Mouse (Mus musculus) bone marrow macrophage, adult 2 months (primary cell): ENCODE measurements around the gene Gdap1l1. TPM values are rescaled to one million over a fixed set of nuclear protein-coding genes. Genes with fewer than 3 reads are reported as not detected.
"Not testable (repeated sequence)": the region's sequence is repeated elsewhere in the genome, so short reads cannot be mapped to it uniquely, and the experiment has no call there.

Source experiments
- H3K27ac ChIP-seq: 2 replicates; pipeline ENCODE4 v1.5.1; 2012; ENCODE audit warnings: low read depth, low read length; ENCODE audit not compliant: insufficient read depth
- H3K4me1 ChIP-seq: 2 replicates; pipeline ENCODE4 v1.6.1; 2012; ENCODE audit warnings: low read length; ENCODE audit not compliant: control insufficient read depth, insufficient read depth
- H3K4me3 ChIP-seq: 2 replicates; pipeline ENCODE4 v1.5.1; 2012; ENCODE audit warnings: mild to moderate bottlenecking, low read length, moderate library complexity; ENCODE audit not compliant: insufficient read depth
- CTCF ChIP-seq: IDR thresholded peaks from 2 replicates; pipeline ENCODE4 v1.5.1; 2012; ENCODE audit warnings: low read depth, mild to moderate bottlenecking, low read length, moderate library complexity
- POLR2A ChIP-seq: IDR thresholded peaks from 2 replicates; pipeline ENCODE4 v1.6.1; 2012; ENCODE audit warnings: mild to moderate bottlenecking, low read depth, low read length, borderline replicate concordance
- polyA plus RNA-seq: library from polyadenylated mRNA; stranded (reverse); fragments of >200 nt; gene quantifications from 2 replicates; pipeline ENCODE4 v1.2.4, GENCODE M21; 2012; ENCODE audit not compliant: missing spikeins, insufficient read depth, insufficient read length

Gene Gdap1l1
- polyA plus RNA-seq, 1 experiment: 0.63 TPM

DNA sequence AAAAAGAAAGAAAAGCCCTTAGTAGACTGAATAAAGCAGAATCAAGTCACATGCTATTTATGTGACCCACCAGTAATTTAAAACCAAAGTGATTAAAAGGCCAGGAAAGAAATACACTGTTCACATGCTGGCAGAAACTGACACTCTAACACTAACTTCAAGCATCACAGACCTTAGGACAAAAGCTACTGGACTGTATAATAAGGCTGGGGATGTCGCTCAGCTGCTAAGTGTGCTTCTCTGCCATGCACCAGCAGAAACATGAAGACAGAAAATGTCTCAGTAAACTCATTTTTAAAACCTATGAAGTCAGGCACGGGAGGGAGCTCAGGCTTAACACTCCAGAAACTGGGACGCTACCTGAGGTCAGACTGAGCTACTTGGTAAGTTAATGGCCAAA lies 28.1 kb upstream of the Gdap1l1 start:
- TF ChIP-seq CTCF (no peak), POLR2A (no peak)
- H3K4me1 ChIP-seq: peaks cover 10% of the 10 kb centered on the region
- H3K27ac ChIP-seq: no peak overlapping the region
- H3K4me3 ChIP-seq: no peak overlapping the region

DNA sequence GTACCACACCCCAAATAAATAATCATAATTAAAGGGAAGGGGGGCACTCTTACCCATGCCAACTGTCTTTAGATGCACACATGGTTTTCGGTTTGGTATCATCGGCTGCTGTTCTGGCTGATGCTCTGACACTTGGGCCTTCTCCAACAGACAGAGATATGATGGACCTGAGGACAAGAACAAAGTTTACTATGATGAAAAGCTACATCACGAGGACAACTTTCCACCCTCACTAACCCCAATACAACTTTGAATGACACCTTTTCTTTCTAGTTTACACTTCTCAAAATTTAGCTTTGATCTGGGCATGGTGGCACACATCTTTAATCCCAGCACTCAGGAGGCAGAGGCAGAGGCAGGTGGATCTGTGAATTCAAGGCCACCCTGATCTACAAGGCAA lies 26.9 kb upstream of the Gdap1l1 start:
- H3K27ac ChIP-seq, H3K4me3 ChIP-seq: not testable (repeated sequence)
- peaks cover 13% of the 10 kb centered on the region for H3K4me1 ChIP-seq

DNA sequence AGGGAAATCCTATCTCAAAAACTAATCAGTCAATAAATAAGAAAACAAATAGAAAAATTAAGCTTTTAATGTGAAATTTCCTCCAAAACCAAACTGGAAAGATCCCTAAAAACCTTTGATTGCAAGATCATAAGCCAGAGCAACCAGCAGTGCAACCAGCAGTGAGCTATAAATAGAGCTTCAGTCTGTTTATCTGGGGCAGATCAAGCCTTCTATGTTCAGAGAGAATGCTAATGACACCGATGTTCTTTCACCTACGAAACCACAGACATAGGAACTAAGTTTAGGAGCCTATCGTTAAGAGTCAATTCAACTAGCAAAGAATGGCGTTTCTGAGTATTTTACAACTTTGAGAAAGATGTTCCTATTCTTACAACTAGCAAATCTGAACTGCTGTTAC lies 26.4 kb upstream of the Gdap1l1 start:
- no peak overlapping the region for H3K4me3 ChIP-seq

DNA sequence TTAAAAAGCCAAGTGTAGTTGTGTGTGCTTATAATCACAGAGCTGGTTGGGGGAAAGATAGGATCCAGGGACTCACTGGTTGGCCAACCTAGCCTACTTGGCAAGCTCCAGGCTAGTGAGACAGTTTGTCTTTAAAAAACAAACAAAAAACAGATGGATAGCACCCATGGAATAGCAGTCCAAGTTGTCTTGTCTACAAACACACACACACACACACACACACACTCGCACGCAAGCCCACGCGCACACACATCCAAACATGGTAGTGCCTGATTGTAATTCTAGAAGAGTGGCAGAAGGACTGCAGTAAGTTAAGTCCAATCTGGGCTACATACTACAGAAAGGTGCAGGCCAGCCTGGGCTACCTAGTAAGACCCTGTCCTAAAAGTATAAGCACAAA lies 25.9 kb upstream of the Gdap1l1 start:
- Histone ChIP-seq H3K27ac (no peak overlapping the region), H3K4me1 (peaks cover 14% of the 10 kb centered on the region)
- TF ChIP-seq POLR2A (no peak), CTCF (no peak)

More for the DNA sequence above, 26.4 kb upstream of the Gdap1l1 start:
- H3K4me1 ChIP-seq: peaks cover 13% of the 10 kb centered on the region
- TF ChIP-seq POLR2A (no peak), CTCF (no peak)
- no peak overlapping the region for H3K27ac ChIP-seq

DNA sequence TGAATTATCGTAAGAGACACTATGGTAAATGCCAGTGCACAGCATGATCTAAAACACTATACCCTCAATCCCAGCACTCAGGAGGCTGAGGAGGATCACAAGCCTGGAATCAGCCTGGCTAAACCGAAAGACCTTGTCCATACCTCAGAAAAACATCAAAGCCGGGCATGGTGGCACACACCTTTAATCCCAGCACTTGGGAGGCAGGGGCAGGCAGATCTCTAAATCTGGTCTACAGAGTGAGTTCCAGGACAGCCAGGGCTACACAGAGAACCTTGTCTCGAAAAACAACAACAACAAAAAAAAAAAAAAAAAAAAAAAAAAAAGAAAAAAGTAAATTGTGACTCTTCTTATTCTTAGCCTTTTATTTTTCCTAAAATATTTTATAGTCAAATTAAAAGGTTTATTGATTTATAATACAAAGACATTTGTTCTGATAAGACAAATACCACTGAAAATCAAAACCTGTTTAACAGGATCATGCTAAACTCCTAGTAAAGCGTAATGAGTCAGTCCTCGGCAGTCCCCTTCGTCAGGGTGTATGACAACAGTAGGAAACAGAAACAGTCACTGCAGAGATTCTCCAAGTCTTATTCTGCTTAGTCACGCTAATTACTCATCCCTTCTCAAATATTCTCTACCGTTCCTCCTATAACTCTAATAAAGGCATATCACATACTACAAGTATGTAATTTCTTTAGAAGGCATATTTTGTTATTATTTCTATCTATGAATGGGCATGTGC lies 25.3 kb upstream of the Gdap1l1 start:
- Histone ChIP-seq H3K27ac (peak overlapping the region; percentile 9; the same call in 1 of the 2 replicates), H3K4me1 (peaks cover 14% of the 10 kb centered on the region), H3K4me3 (no peak overlapping the region)
- TF ChIP-seq CTCF (no peak), POLR2A (no peak)

More for the DNA sequence above, 25.9 kb upstream of the Gdap1l1 start:
- H3K4me3 ChIP-seq: no peak overlapping the region

DNA sequence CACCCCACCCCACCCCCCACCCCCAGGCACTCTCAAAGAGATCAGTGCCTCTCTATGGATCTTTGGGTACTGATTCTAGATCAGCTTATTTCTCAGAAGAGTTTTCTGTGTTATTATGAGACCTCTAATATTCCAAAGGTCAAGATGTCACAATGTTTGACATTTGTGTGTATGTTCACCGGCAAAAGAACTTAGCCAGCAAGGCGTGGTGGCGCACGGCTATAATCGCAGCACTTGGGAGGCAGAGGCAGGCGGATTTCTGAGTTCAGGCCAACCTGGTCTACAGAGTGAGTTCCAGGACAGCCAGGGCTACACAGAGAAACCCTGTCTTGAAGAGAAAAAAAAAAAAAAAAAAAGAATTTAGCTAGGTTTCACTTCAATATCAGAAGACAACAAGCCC lies 21.2 kb upstream of the Gdap1l1 start:
- Histone ChIP-seq H3K27ac (no peak overlapping the region), H3K4me3 (no peak overlapping the region), H3K4me1 (peaks cover 18% of the 10 kb centered on the region)
- TF ChIP-seq CTCF: no peak
- no peak for TF ChIP-seq POLR2A

DNA sequence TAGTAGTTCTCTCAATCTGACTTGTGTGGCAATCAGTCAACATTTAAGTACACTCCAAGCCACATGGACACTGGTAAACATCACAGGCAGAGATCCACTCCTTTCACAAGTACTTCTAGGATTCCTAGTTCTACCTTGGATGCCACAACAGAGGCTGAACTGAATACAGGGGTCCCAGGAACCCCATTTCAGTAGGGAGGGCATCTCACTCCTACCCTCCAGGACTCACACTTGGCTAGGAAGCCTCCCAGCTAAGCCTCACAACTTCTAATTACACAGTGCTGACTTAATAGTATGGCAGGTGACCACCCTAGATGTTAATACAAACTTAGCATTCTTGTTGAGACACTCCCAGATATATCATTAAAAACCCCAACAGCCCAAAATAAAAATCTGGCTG lies 20.4 kb upstream of the Gdap1l1 start:
- Histone ChIP-seq H3K4me3 (peak overlapping the region; percentile 89), H3K4me1 (peaks cover 16% of the 10 kb centered on the region), H3K27ac (0 out of 2 replicates have a peak overlapping the region, but pooled peaks have one; percentile 11)
- no peak for TF ChIP-seq CTCF
- no peak for TF ChIP-seq POLR2A

DNA sequence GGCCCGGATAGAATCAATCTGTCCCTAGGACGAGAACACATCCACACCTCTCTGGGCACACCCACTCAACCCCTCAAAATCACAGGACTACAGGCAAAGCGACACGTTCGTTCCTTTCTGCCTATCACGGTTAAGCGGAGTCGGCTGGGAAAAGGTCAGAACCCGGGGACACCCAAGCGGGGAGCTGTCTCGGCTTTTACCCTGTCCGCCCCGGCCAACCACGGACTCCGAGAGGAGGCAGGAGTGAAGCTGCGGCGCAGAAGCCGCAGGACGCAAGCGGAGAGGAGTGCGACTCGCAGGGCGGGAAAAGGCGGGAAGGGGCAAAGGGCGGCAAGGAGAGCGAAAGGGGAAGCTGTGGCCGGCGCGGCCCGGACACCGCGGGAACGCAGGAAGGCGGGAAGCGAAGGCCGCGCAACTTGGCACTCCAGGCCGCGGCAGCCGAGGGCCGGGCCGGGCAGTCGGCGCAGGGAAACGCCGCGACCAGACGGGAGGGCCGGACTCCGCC lies 19.4 kb upstream of the Gdap1l1 start:
- peaks cover 21% of the 10 kb centered on the region for H3K4me1 ChIP-seq
- no peak for TF ChIP-seq POLR2A
- no peak for TF ChIP-seq CTCF
- H3K4me3 ChIP-seq: peak overlapping the region; percentile 89
- peak overlapping the region; percentile 95 for H3K27ac ChIP-seq

DNA sequence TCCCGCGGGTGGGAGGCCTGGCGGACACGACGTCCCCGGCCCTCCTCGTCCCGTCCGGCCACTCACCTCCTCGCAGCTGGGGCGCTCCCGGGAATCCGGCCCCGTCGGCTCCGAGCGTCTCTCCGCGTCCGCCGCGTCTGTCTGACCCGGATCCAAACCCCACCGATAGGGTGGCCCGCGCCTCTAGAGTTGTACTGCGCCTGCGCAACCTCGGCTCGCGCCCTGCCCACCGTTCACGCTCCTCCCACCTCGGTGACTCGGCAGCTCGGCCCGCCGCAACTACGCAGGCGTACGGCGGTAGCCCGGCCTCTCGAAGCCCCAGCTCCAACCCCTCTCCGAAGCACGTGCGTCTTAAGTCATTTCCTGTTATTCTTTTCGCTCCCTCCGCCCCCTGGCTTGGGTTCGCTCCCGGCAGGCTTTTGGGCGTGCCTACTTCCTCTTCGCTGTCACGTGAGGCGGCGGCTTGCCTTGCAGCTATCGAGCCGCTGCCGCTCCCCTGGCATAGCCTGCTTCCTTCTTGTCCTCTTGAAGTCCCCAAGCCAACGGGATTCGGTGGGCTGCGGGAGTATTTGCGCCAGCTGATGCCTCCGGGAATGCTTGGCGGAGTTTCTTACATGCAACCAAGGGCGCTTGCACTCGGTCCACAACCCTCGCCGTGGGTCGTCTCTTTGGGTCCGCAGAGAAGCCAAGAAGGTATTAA lies 18.8 kb upstream of the Gdap1l1 start:
- peak overlapping the region; percentile 89 for H3K4me3 ChIP-seq
- H3K4me1 ChIP-seq: peaks cover 20% of the 10 kb centered on the region
- peak overlapping the region; percentile 95 for H3K27ac ChIP-seq
- TF ChIP-seq POLR2A: peak; percentile 79; the same call in 1 of the 2 replicates
- TF ChIP-seq CTCF: no peak

DNA sequence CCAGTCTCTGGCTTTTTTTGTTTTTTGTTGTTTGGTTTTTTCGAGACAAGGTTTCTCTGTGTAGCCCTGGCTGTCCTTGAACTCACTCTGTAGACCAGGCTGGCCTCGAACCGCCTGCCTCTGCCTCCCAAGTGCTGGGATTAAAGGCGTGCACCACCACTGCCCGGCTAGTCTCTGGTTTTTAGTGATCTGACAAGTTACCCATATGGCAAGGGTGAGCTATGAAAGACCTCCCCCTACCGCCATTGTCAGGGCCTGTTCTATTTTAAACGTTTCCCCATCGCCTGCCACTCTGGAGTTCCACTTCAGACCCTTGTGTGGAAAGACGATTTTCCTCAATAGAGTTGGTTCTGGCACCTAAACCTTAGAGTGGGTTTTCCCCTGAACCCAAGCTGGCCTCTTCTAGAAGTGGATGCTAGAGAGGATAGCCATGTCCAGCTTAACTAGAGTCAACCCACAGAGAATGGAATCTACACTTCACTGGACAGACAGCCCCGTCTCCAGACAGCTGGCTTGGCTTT lies 17.9 kb upstream of the Gdap1l1 start:
- Histone ChIP-seq H3K27ac (peak overlapping the region; percentile 94), H3K4me3 (peak overlapping the region; percentile 79), H3K4me1 (peaks cover 20% of the 10 kb centered on the region)
- TF ChIP-seq CTCF: no peak
- no peak for TF ChIP-seq POLR2A
